Mouse (Mus musculus): Measurements from ENCODE around the gene Il1f6. TPM values are rescaled to one million over a fixed set of nuclear protein-coding genes. Genes with fewer than 3 reads are reported as not detected.

Gene Il1f6
- polyA plus RNA-seq, 1 experiment from 2014 or later = not detected

Other genes with a start within 250 kb of the Il1f6 start
- gene Hnmt, start 166.0 kb upstream of the Il1f6 start, polyA plus RNA-seq (2015; fragmentation: Nextera tagmentation; extraction: Ambion mirVana) = 1.9 and 2.3 TPM in 2 replicates
- gene Tbpl2, start 118.8 kb upstream of the Il1f6 start, polyA plus RNA-seq (2015; fragmentation: Nextera tagmentation; extraction: Ambion mirVana) = not detected in 2 replicates
- gene Il1f8, start 62.3 kb upstream of the Il1f6 start, polyA plus RNA-seq (2015; fragmentation: Nextera tagmentation; extraction: Ambion mirVana) = not detected in 2 replicates
- 0.23 and 0.28 TPM in 2 replicates for gene Il1f9, start 28.9 kb upstream of the Il1f6 start, polyA plus RNA-seq (2015; fragmentation: Nextera tagmentation; extraction: Ambion mirVana)
- 0.13 TPM in 1 of 2 replicates, not detected in the other for gene Il1f5, start 61.5 kb downstream of the Il1f6 start, polyA plus RNA-seq (2015; fragmentation: Nextera tagmentation; extraction: Ambion mirVana)
- not detected in 2 replicates for gene Il1f10, start 75.8 kb downstream of the Il1f6 start, polyA plus RNA-seq (2015; fragmentation: Nextera tagmentation; extraction: Ambion mirVana)
- 4.7 and 7.3 TPM in 2 replicates for gene Il1rn, start 121.4 kb downstream of the Il1f6 start, polyA plus RNA-seq (2015; fragmentation: Nextera tagmentation; extraction: Ambion mirVana)
- gene Psd4, start 152.2 kb downstream of the Il1f6 start, polyA plus RNA-seq (2015; fragmentation: Nextera tagmentation; extraction: Ambion mirVana) = 6.3 and 6.4 TPM in 2 replicates

Data from stomach, embryonic 15.5 days (tissue).